Mouse (Mus musculus): Measurements from ENCODE around the gene Ddb2.
A peak's percentile ranks its signal among the peaks of the same experiment; 100 is the strongest.
"Not testable (repeated sequence)": the region's sequence is repeated elsewhere in the genome, so short reads cannot be mapped to it uniquely, and the experiment has no call there.

Gene Ddb2

DNA sequence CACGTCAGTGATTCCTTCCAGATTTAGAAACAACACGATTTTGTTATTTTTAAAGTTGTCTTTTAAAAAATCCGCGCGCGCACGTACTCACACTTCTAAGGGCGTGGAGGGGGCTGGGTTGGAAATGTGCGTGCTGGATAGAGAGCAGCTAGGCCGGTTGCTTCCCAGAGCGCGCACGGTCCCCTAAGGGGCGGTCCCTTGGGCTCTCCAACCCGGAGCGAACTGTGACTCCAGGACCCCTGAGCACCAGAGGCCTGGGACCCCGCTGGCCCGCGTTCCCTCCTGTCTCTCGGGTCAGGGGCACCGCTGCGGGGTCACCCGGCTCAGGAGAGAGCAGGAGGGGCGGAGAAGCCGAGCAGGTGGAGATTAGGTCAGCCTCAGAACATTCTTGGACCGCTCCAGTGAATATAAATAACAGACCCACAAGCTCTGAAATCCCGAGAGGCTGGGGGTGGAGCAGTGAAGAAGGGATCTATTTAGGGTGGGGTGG lies 18.9 kb upstream of the Ddb2 start, which contains the start of gene Pacsin3:
Pacsin3 (plus strand) TSS at position 294 of the 490 bp plus-strand sequence.
- no peak for DNase-seq (ENCODE audit: low spot score in 2 of 2)

DNA sequence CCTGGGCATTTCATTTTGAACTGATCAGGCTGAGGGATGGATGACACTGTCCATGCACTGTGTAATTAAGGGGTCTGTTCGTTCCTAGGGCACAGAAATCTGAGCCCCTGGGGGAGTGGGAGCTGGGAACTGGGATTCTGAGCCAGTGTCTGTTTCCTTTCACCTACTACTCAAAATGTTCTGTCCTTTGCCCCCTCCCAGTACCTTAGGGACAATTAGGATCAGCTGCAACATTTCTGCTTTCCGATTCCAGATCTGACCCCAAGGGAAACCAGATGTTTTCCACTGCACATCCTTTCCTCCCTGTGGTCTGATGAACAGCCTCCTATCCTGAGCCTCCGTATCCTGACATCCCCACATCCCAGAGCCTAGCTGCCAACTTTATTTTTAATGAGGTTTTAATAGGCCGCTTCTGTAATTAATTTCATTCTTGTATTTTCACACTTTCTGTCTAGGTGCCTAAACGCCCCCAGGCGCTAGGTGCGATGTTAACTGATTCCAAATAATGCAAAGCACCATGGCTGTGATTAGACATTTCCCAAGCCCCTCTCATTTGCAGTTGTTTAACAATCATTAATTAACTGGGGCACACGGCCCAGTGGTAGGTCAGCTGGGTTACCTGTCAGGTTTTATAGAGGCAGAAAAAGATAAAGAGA lies 18.1 kb upstream of the Ddb2 start:
- DNase-seq (ENCODE audit: low spot score in 2 of 2) = no peak

DNA sequence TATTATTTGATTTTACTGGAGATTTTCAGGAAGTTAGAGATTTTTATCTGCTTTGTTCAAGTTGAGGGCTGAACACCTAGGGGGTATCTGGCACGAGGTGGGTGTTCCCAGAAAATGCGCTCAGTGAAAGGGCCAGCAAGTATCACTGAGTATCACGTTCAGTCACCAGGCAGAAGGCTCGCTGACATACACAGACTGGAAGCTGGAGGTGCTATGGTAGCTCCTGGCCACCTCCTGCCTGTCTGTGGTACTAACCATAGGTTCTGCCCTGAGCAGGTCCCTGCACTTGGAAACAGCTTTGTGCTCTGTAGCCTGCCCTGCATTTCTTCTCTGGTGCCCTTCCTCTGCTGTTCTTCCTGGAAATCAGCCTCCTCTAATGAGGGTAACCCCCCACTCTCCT lies 15.7 kb upstream of the Ddb2 start:
- no peak for DNase-seq (ENCODE audit: low spot score in 2 of 2)

DNA sequence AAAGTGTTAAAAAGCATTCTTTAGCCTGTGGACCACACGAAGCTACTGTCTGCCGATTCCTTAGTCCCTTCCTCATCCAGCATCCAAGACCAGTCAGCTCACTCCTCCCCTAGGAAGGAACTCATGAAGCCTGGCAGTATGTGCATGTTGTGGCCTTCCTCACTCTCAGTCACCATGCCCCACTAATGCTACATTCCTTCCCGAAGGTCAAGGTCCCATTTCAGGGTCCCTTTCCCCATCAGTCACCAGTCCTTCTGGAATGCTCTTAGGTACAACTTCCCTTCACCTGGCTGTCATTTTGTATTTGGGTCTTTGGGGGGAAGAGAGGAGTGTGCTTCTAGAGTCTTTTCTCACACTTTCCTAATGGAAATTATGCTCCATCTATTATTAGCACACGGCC lies 15.2 kb upstream of the Ddb2 start:
- no peak for DNase-seq (ENCODE audit: low spot score in 2 of 2)

DNA sequence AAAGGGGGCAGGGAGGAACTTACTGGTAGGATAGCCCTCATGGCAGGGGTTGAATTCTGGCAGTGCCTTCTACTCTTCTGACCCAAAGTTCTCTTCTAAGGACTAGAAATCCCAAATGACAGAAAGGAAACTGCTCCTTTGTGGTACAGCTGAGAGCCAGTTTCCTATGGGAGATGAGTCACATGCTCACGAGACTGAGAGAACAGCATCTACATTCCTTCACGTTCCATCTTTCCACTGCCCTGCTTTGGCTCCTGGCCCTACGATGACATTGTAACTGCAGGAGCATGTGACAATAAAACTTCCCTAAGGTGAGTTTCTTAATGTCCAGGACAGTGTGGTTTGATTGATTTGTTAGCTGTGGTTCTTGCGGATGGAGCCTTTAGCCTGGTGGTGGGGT lies 11.6 kb upstream of the Ddb2 start:
- DNase-seq (ENCODE audit: low spot score in 2 of 2) = no peak

DNA sequence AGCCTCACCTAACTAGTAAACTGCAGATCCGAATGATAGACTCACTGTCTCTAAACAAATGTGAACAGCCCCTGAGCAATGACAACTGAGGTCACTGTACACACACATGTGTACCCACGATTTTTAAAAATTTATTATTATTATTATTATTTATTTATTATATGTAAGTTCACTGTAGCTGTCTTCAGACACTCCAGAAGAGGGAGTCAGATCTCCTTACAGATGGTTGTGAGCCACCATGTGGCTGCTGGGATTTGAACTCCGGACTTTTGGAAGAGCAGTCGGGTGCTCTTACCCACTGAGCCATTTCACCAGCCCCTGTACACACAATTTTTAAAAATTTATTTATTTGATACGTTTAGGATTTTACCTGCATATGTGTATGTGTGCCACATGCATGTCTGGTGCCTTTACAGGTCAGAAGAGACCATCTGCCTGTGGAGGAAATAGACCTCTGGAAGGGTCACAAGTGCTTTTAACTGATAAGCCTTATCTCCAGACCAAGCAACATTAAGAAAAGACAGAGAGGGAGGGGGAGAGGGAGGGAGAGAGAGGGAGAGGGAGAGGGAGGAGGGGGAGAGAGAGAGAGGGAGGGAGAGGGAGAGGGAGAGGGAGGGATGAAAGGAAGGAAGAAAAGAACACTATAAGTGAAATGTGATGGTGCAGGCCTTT lies 7.9 kb upstream of the Ddb2 start:
- no peak for DNase-seq (ENCODE audit: low spot score in 2 of 2)

DNA sequence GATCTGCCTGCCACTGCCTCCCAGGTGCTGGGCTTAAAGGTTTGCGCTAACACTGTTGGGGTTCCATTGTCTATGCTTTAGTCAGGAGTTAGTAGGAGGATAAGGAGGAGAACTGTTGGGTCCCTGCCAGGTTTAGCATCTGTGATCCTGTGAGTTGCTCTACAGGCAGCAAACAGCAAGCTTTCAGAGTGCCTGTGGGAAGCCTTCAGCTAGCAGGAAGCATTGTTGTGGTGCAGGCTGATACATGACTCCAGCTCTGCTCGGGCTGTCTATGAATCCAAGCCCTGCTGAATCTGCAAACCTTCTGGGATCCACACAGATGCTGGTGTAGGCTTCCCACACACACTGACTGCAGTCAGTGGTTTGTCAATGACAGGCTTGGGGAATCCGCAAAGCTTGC lies 6.6 kb upstream of the Ddb2 start:
- no peak for DNase-seq (ENCODE audit: low spot score in 2 of 2)

DNA sequence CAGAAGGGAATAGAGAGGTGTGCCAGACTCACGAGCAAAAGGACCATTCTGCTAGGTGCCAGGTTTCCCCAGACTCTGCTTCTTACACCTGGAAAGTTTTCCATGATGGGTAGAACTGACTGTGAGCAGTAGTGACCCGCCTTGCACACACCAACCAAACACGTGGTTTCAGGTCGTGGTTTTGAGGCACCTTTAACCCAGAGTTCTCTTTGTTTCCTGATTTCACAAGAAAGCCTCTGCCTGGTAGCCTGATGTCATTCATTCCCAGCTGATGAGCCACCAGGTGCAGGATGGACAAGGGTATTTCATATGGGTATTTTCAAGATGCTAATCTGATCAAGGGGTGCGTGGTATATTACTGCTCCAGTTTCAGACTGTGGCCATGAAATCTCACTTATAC lies 5.8 kb upstream of the Ddb2 start:
- no peak for DNase-seq (ENCODE audit: low spot score in 2 of 2)

DNA sequence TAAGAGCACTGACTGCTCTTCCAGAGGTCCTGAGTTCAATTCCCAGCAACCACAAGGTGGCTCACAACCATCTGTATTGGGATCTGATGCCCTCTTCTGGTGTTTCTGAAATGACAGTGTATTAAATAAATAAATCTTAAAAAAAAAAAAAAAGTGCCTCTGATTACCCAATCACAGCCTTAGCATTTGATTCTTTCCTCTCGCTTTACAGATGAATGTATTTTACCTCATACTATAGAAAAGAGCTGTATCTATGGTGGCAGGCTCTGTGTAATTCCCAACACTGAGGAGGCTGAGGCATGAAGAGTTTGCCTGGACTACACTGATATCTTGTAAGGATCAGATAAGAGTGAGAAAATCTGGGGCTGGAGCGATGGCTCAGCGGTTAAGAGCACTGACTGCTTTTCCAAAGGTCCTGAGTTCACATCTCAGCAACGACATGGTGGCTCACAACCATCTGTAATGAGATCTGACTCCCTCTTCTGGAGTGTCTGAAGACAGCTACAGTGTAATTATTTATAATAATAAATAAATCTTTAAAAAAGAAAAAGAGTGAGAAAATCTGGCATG lies 814 bp upstream of the Ddb2 start:
- not testable (repeated sequence) for DNase-seq (ENCODE audit: low spot score in 2 of 2)

DNA sequence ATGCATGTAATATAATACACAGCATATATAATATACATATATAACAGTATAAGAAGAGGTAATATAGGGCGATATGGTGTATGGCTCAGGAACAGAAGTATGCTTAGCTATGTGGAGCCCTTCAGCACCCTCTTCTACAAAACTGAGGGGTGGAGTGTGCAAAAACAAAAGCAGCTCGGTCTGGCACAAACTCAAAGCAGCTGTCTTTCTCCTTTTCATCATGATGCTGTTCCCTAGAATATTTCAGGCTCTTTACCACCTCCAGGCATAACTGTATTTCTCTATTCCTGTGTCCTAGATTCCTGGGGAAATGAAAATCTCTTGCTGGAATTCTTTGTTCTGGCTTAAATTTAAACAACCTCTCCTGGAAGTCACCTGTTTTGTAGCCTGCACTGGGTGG lies 7.0 kb downstream of the Ddb2 start:
- DNase-seq (ENCODE audit: low spot score in 2 of 2) = no peak

DNA sequence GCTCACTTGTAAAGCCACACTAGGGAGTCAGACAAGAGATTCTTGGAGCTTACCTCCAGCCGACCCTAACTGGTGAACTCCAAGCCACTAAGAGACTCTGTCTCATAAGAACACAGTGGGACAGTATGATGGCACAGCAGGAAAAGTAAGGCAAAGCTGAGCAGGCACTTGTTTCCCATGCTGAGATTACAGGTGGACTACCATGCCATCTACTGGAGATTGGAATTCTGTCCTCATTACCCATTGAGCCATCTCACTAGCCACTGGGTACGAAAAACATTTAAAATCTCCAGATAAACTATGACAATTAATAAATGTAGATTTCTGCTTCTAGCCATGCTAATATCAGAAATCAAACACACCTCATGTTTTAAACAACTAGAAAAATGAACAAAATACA lies 13.2 kb downstream of the Ddb2 start:
- DNase-seq (ENCODE audit: low spot score in 2 of 2) = no peak

DNA sequence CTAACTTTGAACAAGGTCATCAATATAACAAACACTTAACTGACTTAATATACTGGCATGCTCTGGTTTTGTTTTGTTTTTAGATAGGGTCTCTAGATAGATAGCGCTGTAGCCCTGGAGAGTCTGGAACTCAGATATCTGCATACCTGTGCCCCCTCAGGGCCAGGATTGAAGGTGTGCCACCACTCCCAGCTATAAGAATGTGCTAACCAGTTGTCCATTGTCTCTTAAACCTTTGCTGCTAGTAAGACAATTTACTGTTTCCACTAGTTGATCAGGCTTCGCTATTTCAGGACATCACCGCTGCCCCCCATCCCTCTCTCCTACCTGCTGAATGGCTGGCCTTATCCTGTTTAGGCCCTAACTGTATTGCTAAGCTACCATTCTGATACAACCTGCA lies 16.3 kb downstream of the Ddb2 start:
- DNase-seq (ENCODE audit: low spot score in 2 of 2) = no peak

DNA sequence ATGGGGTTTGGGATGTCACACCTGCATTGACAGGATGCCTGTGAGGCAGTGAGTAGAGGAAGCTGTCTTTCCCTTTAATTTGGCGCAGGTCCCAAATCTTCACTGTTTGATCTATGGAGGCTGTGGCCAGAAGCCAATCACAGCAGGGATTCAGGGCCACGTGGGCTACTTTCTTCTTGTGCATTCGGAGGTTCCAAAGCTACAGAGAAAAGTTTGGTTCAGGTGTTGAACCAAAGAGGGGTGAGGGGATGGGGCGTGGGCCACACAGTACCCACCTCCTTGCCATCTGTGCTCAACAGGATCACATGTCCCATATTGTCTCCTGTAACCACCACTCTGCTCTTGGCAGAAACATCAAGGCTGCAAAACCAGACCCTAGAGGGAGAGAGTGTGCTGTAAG lies 19.8 kb downstream of the Ddb2 start:
- DNase-seq (ENCODE audit: low spot score in 2 of 2) = no peak

DNA sequence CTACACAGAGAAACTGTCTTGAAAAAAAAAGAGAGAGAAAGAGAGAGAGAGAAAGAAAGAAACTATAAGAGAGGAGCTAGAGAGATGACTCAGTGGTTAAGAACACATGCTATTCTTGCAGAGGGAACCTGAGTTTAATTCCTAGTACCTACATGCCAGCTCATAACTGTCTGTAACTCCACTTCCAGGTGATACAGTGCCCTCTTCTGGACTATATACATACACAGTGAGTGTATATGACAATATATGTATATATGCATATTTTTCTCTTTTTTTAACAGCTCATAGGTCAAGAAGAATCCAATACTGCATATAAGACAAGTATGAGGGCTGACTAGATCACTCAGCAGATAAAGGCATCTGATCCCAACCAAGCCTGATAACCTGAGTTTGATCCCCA lies 23.5 kb downstream of the Ddb2 start:
- DNase-seq (ENCODE audit: low spot score in 2 of 2) = no peak

DNA sequence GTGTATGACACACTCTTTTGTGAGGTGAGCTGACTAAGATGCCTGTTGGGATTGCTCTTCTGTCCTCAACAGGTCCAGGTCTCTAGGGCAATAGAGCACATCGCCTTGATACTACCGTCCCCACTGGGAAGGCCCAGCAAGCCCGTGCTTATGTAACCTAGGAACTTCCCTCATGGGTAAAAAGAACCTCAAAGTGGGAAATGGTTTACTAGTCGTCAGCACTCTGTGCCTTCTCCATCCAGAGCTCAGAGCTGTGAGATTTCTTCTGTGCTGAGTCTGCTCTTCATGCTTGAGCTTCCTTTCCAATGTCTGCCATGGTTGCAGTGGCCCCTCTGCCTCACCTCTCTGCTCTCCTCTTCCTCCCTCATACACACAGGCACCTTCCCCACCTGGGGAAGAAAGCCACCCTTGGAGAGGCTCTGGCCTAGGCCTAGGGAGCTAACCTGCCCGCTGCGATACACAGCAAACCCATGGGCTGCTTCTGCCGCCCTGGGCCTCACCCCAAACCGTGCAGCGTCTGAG lies 30.5 kb downstream of the Ddb2 start:
- no peak for DNase-seq (ENCODE audit: low spot score in 2 of 2)

DNA sequence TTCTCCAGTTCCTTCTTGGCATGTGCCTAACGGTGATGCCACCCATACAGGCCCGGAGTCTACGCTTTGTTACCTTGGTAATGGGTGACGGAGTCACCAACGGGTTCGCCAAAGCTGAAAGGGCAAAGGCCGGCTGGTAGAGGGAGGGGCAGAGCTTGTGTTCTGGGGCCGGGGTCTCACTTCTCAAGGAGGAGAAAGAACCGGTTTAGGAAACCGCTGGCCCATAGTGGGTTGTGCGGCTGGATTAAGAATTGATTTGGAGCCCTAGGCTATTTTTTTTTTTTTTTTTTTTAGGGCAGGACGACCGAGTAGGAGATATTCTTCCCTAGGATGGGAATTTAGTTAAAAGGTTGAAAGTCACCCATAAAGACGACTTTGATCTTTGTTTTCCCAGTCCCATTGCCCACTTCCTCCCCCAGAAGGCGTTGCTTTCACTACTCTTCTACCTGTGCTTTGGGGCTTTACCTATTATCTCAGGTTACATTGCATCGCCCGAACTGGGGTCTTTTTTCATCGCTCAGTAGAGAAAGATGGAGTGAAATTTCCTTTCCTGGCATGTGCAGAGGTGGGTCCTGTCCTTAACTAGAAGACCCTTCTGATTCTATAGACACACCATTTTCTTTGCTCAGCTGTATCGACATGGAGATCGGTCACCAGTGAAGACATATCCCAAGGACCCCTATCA lies 33.7 kb downstream of the Ddb2 start:
- DNase-seq (ENCODE audit: low spot score in 2 of 2) = no peak

DNA sequence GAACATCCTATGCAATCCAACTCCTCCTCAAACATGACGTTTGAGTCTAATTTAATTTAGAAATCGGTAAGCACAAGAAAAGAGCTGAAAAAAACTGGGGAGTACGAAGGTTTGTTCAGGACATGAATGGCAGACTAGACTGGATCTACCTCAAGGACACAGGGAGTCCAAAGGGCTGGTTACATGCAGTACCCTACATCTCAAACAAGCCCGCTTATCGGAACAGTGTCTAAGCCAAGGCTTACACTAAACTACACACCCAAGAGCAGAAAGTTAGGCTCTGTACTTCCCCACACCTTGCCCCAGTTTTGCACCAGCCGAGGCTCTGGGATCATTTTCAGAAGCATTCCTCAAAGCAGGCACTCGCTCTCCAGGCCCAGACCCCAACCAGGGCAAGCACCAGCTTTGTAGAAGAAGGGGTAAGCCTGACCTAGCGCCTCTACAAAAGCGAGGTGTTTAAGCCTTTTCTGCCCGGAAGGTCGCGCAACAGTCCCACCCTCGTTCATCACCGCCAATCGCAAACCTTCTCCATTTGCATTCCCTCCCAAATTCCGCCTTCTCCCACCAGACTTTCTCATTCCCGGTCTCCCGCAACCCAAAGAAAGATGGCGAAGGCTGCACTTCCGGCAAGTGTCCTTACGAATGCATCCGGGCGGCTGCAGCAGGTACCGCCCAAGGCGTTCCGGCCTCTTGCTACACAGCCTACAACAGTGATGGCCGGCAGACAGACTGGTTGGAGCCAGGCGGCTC lies 34.4 kb downstream of the Ddb2 start, which contains the start of the genes Nr1h3 and Acp2:
Nr1h3 (minus strand) TSS at position 613 of the 750 bp plus-strand sequence.
Acp2 (plus strand) TSS at position 664 of the 750 bp plus-strand sequence.
- peak; percentile 84 to 88 for DNase-seq (ENCODE audit: low spot score in 2 of 2)

DNA sequence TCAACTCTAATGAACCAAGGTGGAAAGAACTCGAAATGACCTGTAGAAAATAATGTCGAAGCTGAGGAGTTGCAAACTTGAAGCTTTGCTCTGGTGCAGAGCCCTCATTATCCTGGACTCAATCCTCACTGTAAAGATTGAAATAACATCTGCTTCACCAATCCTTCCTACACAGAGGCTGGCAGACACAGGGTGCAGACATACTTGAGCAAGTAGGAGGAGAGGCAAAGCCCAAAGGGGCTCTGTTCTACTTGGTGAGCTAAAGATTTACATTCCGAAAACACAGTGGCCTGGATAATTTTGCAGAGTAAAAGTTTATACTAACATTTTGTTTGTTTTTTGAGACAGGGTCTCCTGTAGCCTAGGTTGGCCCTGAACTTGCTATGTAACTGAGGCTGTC lies 37.9 kb downstream of the Ddb2 start:
- DNase-seq (ENCODE audit: low spot score in 2 of 2) = no peak

DNA sequence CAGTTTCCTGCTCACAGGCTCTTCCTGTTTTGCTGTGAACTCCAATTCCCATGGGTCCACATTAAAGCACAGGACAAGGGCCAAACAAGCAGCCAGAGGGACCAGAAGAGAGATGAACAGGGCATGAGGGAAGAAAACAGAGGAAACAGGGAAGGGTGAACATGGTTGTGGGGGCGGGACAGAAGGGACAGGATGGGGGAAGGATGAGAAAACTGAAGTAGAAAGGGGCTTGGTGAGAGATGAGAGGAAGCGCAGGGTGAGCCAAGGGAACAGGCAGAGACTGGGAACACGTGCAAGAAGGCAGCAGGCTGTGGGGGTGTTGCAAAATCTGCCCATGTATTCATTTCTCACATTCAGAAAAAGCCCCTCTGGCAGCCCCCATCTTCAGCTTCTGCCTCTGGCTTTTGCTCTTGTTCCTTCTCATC lies 40.2 kb downstream of the Ddb2 start:
- DNase-seq (ENCODE audit: low spot score in 2 of 2) = no peak

DNA sequence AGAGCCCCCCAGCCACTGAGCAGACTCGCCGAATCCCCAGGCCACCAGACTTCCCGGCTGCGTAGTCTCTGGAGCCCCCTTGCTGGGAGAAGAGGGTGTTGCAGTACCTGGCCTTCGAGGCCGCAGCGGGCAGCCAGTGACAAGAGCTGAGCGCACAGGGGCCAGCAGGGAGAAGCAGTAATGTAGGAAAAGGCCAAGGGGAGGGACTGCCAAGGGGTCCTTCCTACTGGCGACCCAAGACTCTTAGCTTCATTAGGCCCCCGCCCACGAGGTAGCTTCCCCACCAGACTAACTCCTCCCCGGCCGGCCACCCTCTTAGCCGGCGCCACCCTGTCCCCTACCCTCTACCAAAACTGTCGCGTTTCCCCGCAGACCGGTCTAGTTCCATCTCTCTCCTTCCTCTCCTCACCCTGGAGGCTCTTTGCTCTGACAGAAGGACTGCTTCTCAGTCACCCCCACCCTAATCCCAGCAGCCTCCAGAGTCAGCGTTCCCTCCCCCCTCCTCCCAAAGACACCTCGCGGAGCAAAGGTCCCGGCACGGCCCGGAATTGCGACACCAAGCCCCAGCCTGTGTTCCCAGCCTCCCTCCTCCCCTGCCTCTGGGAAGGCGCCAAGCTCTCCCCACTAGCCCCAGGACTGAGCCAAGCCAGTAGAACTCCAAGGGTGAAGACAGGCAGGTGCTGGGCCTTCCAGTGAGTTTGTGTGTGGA lies 42.0 kb downstream of the Ddb2 start:
- DNase-seq (ENCODE audit: low spot score in 2 of 2) = peak; percentile 26 to 60

DNA sequence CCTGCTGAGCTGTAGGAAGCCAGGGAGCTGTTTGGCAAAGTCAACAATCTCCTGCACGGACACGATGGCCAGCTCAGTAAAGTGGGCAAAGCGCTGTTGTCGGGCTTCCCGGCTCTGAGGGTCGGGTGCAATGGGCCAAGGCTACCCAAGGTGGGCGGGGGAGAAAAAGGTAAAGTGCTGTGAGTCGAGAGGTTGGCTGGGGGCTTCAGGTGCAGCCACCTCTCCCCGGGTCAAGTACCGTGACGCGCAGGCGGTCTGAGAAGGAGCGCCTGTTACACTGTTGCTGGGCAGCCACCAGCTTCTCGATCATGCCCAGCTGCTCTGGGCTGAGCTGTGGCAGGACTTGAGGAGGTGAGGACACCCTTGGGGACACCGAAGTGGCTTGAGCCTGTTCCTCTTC lies 46.3 kb downstream of the Ddb2 start:
- no peak for DNase-seq (ENCODE audit: low spot score in 2 of 2)

Measured in natural killer cell, adult 2 months (primary cell).